Mouse (Mus musculus): ENCODE results near the gene Maats1. TPM values are rescaled to one million over a fixed set of nuclear protein-coding genes. Genes with fewer than 3 reads are reported as not detected.
A peak's percentile ranks its signal among the peaks of the same experiment; 100 is the strongest.

Gene Maats1
- 1 to 10 TPM; 1.2 to 1.5 TPM for total RNA-seq (2021)

- intact Hi-C loops (cut with DNase I), result loop anchor here (5.0 kb wide), 1 partner anchor 166 kb away; no protein-coding TSS in a partner anchor
These were observed at the start of gene Maats1 for GRCm38 (mm10) chr16:38341396-38342324. Gene Maats1 (minus strand): TSS chr16:38342143.

GRCm38 (mm10) chr16:38390322-38390721 is 48.4 kb upstream of the Maats1 start:
- intact Hi-C loops (cut with DNase I), result no loop called here

More at GRCm38 (mm10) chr16:38341396-38342324, at the start of gene Maats1:
- peak; percentile 71 to 74 for DNase-seq (ENCODE audit: low spot score in 2 of 2)

GRCm38 (mm10) chr16:38389284-38389893 is 47.4 kb upstream of the Maats1 start:
- intact Hi-C loops (cut with DNase I), result no loop called here

More at GRCm38 (mm10) chr16:38390322-38390721, 48.4 kb upstream of the Maats1 start:
- DNase-seq (ENCODE audit: low spot score in 2 of 2), result no peak

GRCm38 (mm10) chr16:38388757-38389156 is 46.8 kb upstream of the Maats1 start:
- no peak for DNase-seq (ENCODE audit: low spot score in 2 of 2)
- intact Hi-C loops (cut with DNase I), result no loop called here

More at GRCm38 (mm10) chr16:38389284-38389893, 47.4 kb upstream of the Maats1 start:
- DNase-seq (ENCODE audit: low spot score in 2 of 2), result no peak

GRCm38 (mm10) chr16:38387389-38387788 is 45.4 kb upstream of the Maats1 start:
- no peak for DNase-seq (ENCODE audit: low spot score in 2 of 2)
- intact Hi-C loops (cut with DNase I), result no loop called here

- no peak for DNase-seq (ENCODE audit: low spot score in 2 of 2)
- intact Hi-C loops (cut with DNase I), result no loop called here
These were observed 43.8 kb upstream of the Maats1 start for GRCm38 (mm10) chr16:38385700-38386099.

GRCm38 (mm10) chr16:38385184-38385634 is 43.3 kb upstream of the Maats1 start:
- intact Hi-C loops (cut with DNase I), result no loop called here
- DNase-seq (ENCODE audit: low spot score in 2 of 2), result no peak

GRCm38 (mm10) chr16:38383683-38384082 is 41.7 kb upstream of the Maats1 start:
- intact Hi-C loops (cut with DNase I), result no loop called here
- DNase-seq (ENCODE audit: low spot score in 2 of 2), result no peak

GRCm38 (mm10) chr16:38379926-38380325 is 38.0 kb upstream of the Maats1 start:
- intact Hi-C loops (cut with DNase I), result loop anchor here (5.0 kb wide), 2 partner anchors 72 to 102 kb away; partner anchors contain the start of gene Adprh
- no peak for DNase-seq (ENCODE audit: low spot score in 2 of 2)

GRCm38 (mm10) chr16:38379493-38379892 is 37.5 kb upstream of the Maats1 start:
- DNase-seq (ENCODE audit: low spot score in 2 of 2), result no peak

GRCm38 (mm10) chr16:38379088-38379487 is 37.1 kb upstream of the Maats1 start:
- no peak for DNase-seq (ENCODE audit: low spot score in 2 of 2)
- intact Hi-C loops (cut with DNase I), result loop anchor here (5.0 kb wide), 2 partner anchors 73 to 103 kb away; partner anchors contain the start of gene Adprh

More at GRCm38 (mm10) chr16:38379493-38379892, 37.5 kb upstream of the Maats1 start:
- intact Hi-C loops (cut with DNase I), result loop anchor here (5.0 kb wide), 2 partner anchors 73 to 103 kb away; partner anchors contain the start of gene Adprh

- intact Hi-C loops (cut with DNase I), result loop anchor here (5.0 kb wide), 2 partner anchors 74 to 104 kb away; partner anchors contain the start of gene Adprh
- DNase-seq (ENCODE audit: low spot score in 2 of 2), result no peak
These were observed 36.6 kb upstream of the Maats1 start for GRCm38 (mm10) chr16:38378591-38378990.

GRCm38 (mm10) chr16:38377546-38377945 is 35.6 kb upstream of the Maats1 start:
- DNase-seq (ENCODE audit: low spot score in 2 of 2), result no peak
- intact Hi-C loops (cut with DNase I), result loop anchor here (5.0 kb wide), 2 partner anchors 75 to 105 kb away; partner anchors contain the start of gene Adprh

- intact Hi-C loops (cut with DNase I), result loop anchor here (5.0 kb wide), 2 partner anchors 75 to 105 kb away; partner anchors contain the start of gene Adprh
- DNase-seq (ENCODE audit: low spot score in 2 of 2), result no peak
These were observed 34.9 kb upstream of the Maats1 start for GRCm38 (mm10) chr16:38376841-38377249.

GRCm38 (mm10) chr16:38376163-38376840 is 34.4 kb upstream of the Maats1 start:
- intact Hi-C loops (cut with DNase I), result loop anchor here (5.0 kb wide), 2 partner anchors 76 to 106 kb away; partner anchors contain the start of gene Adprh
- peak; percentile 56 to 58 for DNase-seq (ENCODE audit: low spot score in 2 of 2)

GRCm38 (mm10) chr16:38375182-38375581 is 33.2 kb upstream of the Maats1 start:
- intact Hi-C loops (cut with DNase I), result loop anchor here (5.0 kb wide), 2 partner anchors 77 to 107 kb away; partner anchors contain the start of gene Adprh
- no peak for DNase-seq (ENCODE audit: low spot score in 2 of 2)

- DNase-seq (ENCODE audit: low spot score in 2 of 2), result no peak
- intact Hi-C loops (cut with DNase I), result loop anchor here (5.0 kb wide), 2 partner anchors 78 to 108 kb away; partner anchors contain the start of gene Adprh
These were observed 32.6 kb upstream of the Maats1 start for GRCm38 (mm10) chr16:38374379-38375140.

GRCm38 (mm10) chr16:38373941-38374340 is 32.0 kb upstream of the Maats1 start:
- intact Hi-C loops (cut with DNase I), result no loop called here
- DNase-seq (ENCODE audit: low spot score in 2 of 2), result no peak
